Mouse (Mus musculus): Measurements from ENCODE around the gene Fam129c. TPM values are rescaled to one million over a fixed set of nuclear protein-coding genes. Genes with fewer than 3 reads are reported as not detected.

Fam129c gene
- polyA plus RNA-seq, 1 experiment from 2014 or later: 6.6 TPM

Small RNA genes within 50 kb of the gene (microRNA-seq; reads per million reads assigned to microRNA genes)
- not detected for gene Mir6769b

Other genes starting within 250 kb of the Fam129c start
- 92.7 and 100 TPM in 2 replicates for gene Use1, start 230.8 kb upstream of the Fam129c start, polyA plus RNA-seq (2016; fragmentation: Nextera tagmentation; extraction: Ambion mirVana)
- 4.2 and 4.9 TPM in 2 replicates for gene Ocel1, start 226.3 kb upstream of the Fam129c start, polyA plus RNA-seq (2016; fragmentation: Nextera tagmentation; extraction: Ambion mirVana)
- 65.8 and 72.4 TPM in 2 replicates for gene Nr2f6, start 215.7 kb upstream of the Fam129c start, polyA plus RNA-seq (2016; fragmentation: Nextera tagmentation; extraction: Ambion mirVana)
- gene Ushbp1, start 201.8 kb upstream of the Fam129c start, polyA plus RNA-seq (2016; fragmentation: Nextera tagmentation; extraction: Ambion mirVana): 7.0 and 7.1 TPM in 2 replicates
- gene Babam1, start 200.8 kb upstream of the Fam129c start, polyA plus RNA-seq (2016; fragmentation: Nextera tagmentation; extraction: Ambion mirVana): 96.9 TPM in 2 replicates
- gene Ankle1, start 191.6 kb upstream of the Fam129c start, polyA plus RNA-seq (2016; fragmentation: Nextera tagmentation; extraction: Ambion mirVana): 41.5 and 44.1 TPM in 2 replicates
- 78.2 and 82.8 TPM in 2 replicates for gene Abhd8, start 134.0 kb upstream of the Fam129c start, polyA plus RNA-seq (2016; fragmentation: Nextera tagmentation; extraction: Ambion mirVana)
- 180 and 203 TPM in 2 replicates for gene Mrpl34, start 132.7 kb upstream of the Fam129c start, polyA plus RNA-seq (2016; fragmentation: Nextera tagmentation; extraction: Ambion mirVana)
- gene Dda1, start 128.4 kb upstream of the Fam129c start, polyA plus RNA-seq (2016; fragmentation: Nextera tagmentation; extraction: Ambion mirVana): 99.8 and 106 TPM in 2 replicates
- gene Ano8, start 111.7 kb upstream of the Fam129c start, polyA plus RNA-seq (2016; fragmentation: Nextera tagmentation; extraction: Ambion mirVana): 6.8 and 6.9 TPM in 2 replicates
- 22.1 and 23.2 TPM in 2 replicates for gene Gtpbp3, start 109.5 kb upstream of the Fam129c start, polyA plus RNA-seq (2016; fragmentation: Nextera tagmentation; extraction: Ambion mirVana)
- 59.2 and 62.5 TPM in 2 replicates for gene Plvap, start 85.9 kb upstream of the Fam129c start, polyA plus RNA-seq (2016; fragmentation: Nextera tagmentation; extraction: Ambion mirVana)
- 0.25 and 0.49 TPM in 2 replicates for gene Ccdc194, start 71.9 kb upstream of the Fam129c start, polyA plus RNA-seq (2016; fragmentation: Nextera tagmentation; extraction: Ambion mirVana)
- gene Bst2, start 60.2 kb upstream of the Fam129c start, polyA plus RNA-seq (2016; fragmentation: Nextera tagmentation; extraction: Ambion mirVana): 8.1 and 11.3 TPM in 2 replicates
- gene Mvb12a, start 54.7 kb upstream of the Fam129c start, polyA plus RNA-seq (2016; fragmentation: Nextera tagmentation; extraction: Ambion mirVana): 64.3 and 69.1 TPM in 2 replicates
- 0.13 and 0.26 TPM in 2 replicates for gene Tmem221, start 38.8 kb upstream of the Fam129c start, polyA plus RNA-seq (2016; fragmentation: Nextera tagmentation; extraction: Ambion mirVana)
- not detected in 2 replicates for gene Nxnl1, start 31.0 kb upstream of the Fam129c start, polyA plus RNA-seq (2016; fragmentation: Nextera tagmentation; extraction: Ambion mirVana)
- 45.5 and 50.0 TPM in 2 replicates for gene Slc27a1, start 28.8 kb upstream of the Fam129c start, polyA plus RNA-seq (2016; fragmentation: Nextera tagmentation; extraction: Ambion mirVana)
- gene Pgls, start 5.5 kb upstream of the Fam129c start, polyA plus RNA-seq (2016; fragmentation: Nextera tagmentation; extraction: Ambion mirVana): 228 and 243 TPM in 2 replicates
- gene Colgalt1, start 13.3 kb downstream of the Fam129c start, polyA plus RNA-seq (2016; fragmentation: Nextera tagmentation; extraction: Ambion mirVana): 61.4 and 65.9 TPM in 2 replicates
- gene Unc13a, start 74.1 kb downstream of the Fam129c start, polyA plus RNA-seq (2016; fragmentation: Nextera tagmentation; extraction: Ambion mirVana): 0.60 and 0.86 TPM in 2 replicates
- gene Jak3, start 78.6 kb downstream of the Fam129c start, polyA plus RNA-seq (2016; fragmentation: Nextera tagmentation; extraction: Ambion mirVana): 3.8 and 4.4 TPM in 2 replicates
- gene Insl3, start 91.6 kb downstream of the Fam129c start, polyA plus RNA-seq (2016; fragmentation: Nextera tagmentation; extraction: Ambion mirVana): 0.54 and 0.64 TPM in 2 replicates
- 0.70 and 1.1 TPM in 2 replicates for gene B3gnt3, start 104.1 kb downstream of the Fam129c start, polyA plus RNA-seq (2016; fragmentation: Nextera tagmentation; extraction: Ambion mirVana)
- 5.5 and 6.0 TPM in 2 replicates for gene Fcho1, start 128.1 kb downstream of the Fam129c start, polyA plus RNA-seq (2016; fragmentation: Nextera tagmentation; extraction: Ambion mirVana)

All from limb, embryonic 12.5 days (tissue).